Mouse (Mus musculus) brain, embryonic 14.5 days (tissue): ENCODE results near the gene 4933430I17Rik.
A peak's percentile ranks its signal among the peaks of the same experiment; 100 is the strongest.

Experiments
- CTCF ChIP-seq: fragments of 200-500 bp; IDR thresholded peaks from 2 replicates; pipeline ENCODE4 v1.5.1; 2012; ENCODE audit warnings: inconsistent platforms, mild to moderate bottlenecking, moderate library complexity, borderline replicate concordance; ENCODE audit not compliant: insufficient read depth, insufficient read length; ENCODE audit errors: extremely low read depth
- POLR2A ChIP-seq: fragments of 200-500 bp; IDR thresholded peaks from 2 replicates; pipeline ENCODE4 v1.6.1; 2012; ENCODE audit warnings: mild to moderate bottlenecking, inconsistent platforms, borderline replicate concordance; ENCODE audit not compliant: poor library complexity, insufficient read depth, insufficient read length, severe bottlenecking; ENCODE audit errors: extremely low read depth

GRCm38 (mm10) chr4:62524651-62525488, at the start of gene 4933430I17Rik, which contains the start of gene Pole3:
- TF ChIP-seq CTCF (no peak), POLR2A (peak; percentile 27; the same call in 1 of the 2 replicates)
